ENCODE assay signal across 7 mouse cellular contexts in the genomic region with DNA sequence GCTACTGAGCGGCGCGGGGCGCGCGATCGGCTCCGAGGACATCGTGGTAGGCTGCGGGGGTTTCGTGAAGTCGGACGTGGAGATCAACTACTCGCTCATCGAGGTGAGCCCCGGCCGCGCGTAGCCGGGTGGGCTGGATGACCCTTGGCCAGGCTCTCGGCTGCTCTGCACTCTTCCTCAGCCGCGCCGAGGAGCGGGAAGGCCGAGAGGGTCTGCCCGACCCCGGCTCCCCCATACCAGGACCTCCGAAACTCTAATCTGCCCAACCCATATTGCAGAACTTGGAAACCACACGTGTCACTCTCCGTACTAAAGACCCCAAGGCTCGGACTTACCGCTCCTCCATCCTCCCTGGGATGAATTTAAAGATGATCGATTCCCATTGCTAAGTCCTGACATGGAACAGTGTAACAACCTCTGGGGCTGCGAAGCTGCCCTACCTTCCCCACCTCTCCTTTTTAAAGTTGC. TPM values are rescaled to one million over a fixed set of nuclear protein-coding genes. Genes with fewer than 3 reads are reported as not detected.
DNase-seq lines count a peak whose midpoint lies in the region; ATAC-seq and TF ChIP-seq lines count a peak whose summit lies in the region.

No protein-coding gene starts in this region.

- DNase-seq in lung, postnatal 25 days (ENCODE audit: low spot score), result no peak
- DNase-seq in limb, embryonic 11.5 days (ENCODE audit: low spot score), result no peak
- no peak for DNase-seq in cerebellum, postnatal 36 days
- no peak for DNase-seq in cerebellum, adult 11-12 months

- under 1% methylated on average over 28 of the region's 35 CpGs for WGBS in lung, embryonic 15.5 days
- WGBS in limb, embryonic 11.5 days, result 0% methylated on average over 35 of the region's 35 CpGs
- WGBS in small intestine, adult 2 months, result under 1% methylated on average over 35 of the region's 35 CpGs

- no peak overlapping the region for H3K27ac ChIP-seq in lung, embryonic 15.5 days
- no peak overlapping the region for H3K27ac ChIP-seq in limb, embryonic 11.5 days (replicated peaks; ENCODE audit: low read depth, low read length)
- H3K27ac ChIP-seq in small intestine, adult 2 months (ENCODE audit: insufficient read depth, low read depth, low read length), result peak overlapping the region; percentile 48

- H3K4me2 ChIP-seq in lung, embryonic 15.5 days, result peak overlapping the region; percentile 83
- peak overlapping the region; percentile 85 for H3K4me2 ChIP-seq in limb, embryonic 11.5 days (ENCODE audit: low read depth, severe bottlenecking)

- peak overlapping the region; percentile 67 for H3K9ac ChIP-seq in lung, embryonic 15.5 days
- H3K9ac ChIP-seq in limb, embryonic 11.5 days (ENCODE audit: low read length), result peak overlapping the region; percentile 85

- H3K9me3 ChIP-seq in lung, embryonic 15.5 days, result no peaks in the 10 kb centered on the region
- H3K9me3 ChIP-seq in limb, embryonic 11.5 days (ENCODE audit: control insufficient read depth, low read length), result no peaks in the 10 kb centered on the region

- H3K4me3 ChIP-seq in lung, embryonic 15.5 days, result peak overlapping the region; percentile 71
- peak overlapping the region; percentile 87 for H3K4me3 ChIP-seq in limb, embryonic 11.5 days (ENCODE audit: low read depth, low read length)
- peak overlapping the region; percentile 91 for H3K4me3 ChIP-seq in small intestine, adult 2 months (ENCODE audit: low read depth, low read length)

- no peaks in the 10 kb centered on the region for H3K27me3 ChIP-seq in lung, embryonic 15.5 days
- no peaks in the 10 kb centered on the region for H3K27me3 ChIP-seq in limb, embryonic 11.5 days (ENCODE audit: control insufficient read depth, insufficient read depth, low read length)
- no peaks in the 10 kb centered on the region for H3K27me3 ChIP-seq in small intestine, adult 2 months (ENCODE audit: control insufficient read depth, insufficient read depth, low read length)

- no peak; the same call in 1 of the 2 replicates for ATAC-seq in lung, embryonic 15.5 days (ENCODE audit: borderline replicate concordance, extremely low read depth, low FRiP score, low TSS enrichment)
- 0 out of 2 replicates have a peak, but pooled peaks have one; percentile 8 for ATAC-seq in erythroblast, adult 5-6 weeks (replicated peaks; ENCODE audit: low FRiP score, poor library complexity, severe bottlenecking)
- ATAC-seq in limb, embryonic 11.5 days (ENCODE audit: insufficient number of reproducible peaks, low FRiP score, low TSS enrichment, low read depth), result no peak; the same call in 1 of the 2 replicates

- peaks cover 22% of the 10 kb centered on the region for H3K4me1 ChIP-seq in lung, embryonic 15.5 days
- H3K4me1 ChIP-seq in limb, embryonic 11.5 days (ENCODE audit: control insufficient read depth, insufficient read depth, low read length), result peaks cover 7% of the 10 kb centered on the region
- H3K4me1 ChIP-seq in small intestine, adult 2 months (ENCODE audit: control insufficient read depth, insufficient read depth, insufficient read length, low read length), result peaks cover 25% of the 10 kb centered on the region

- H3K36me3 ChIP-seq in lung, embryonic 15.5 days, result 0 out of 2 replicates have a peak, but pooled peaks cover 7% of the 10 kb centered on the region
- H3K36me3 ChIP-seq in limb, embryonic 11.5 days (ENCODE audit: control insufficient read depth, insufficient read depth, low read length), result no peaks in the 10 kb centered on the region; the same call in 1 of the 2 replicates
- peaks cover 9% of the 10 kb centered on the region for H3K36me3 ChIP-seq in small intestine, adult 2 months (ENCODE audit: control insufficient read depth, insufficient read depth, low read length)

- TF ChIP-seq POLR2A in small intestine, adult 2 months (IDR thresholded peaks at IDR 0.05; ENCODE audit: low read depth, low read length), result no peak

- no peak for TF ChIP-seq CTCF in small intestine, adult 2 months (IDR thresholded peaks at IDR 0.05; ENCODE audit: extremely low read depth, insufficient read length, insufficient replicate concordance, low read depth, low read length)

RNA-seq across cellular contexts. Expression of a gene that starts 0.4 kb away (rescaled TPM):
- polyA plus RNA-seq in lung, embryonic 15.5 days (2015; fragmentation: Nextera tagmentation; extraction: Ambion mirVana), result 36.9 and 37.3 TPM in 2 replicates
- total RNA-seq in erythroblast, adult 5-6 weeks (2015; ENCODE audit: low replicate concordance), result 5.4 and 9.2 TPM in 2 replicates
- total RNA-seq in erythroblast, adult 5-6 weeks (2017; ENCODE audit: low replicate concordance), result 6.1 and 8.5 TPM in 2 replicates
- polyA plus RNA-seq in limb, embryonic 11.5 days (2014; fragmentation: Nextera tagmentation; extraction: Ambion mirVana), result 11.9 and 13.2 TPM in 2 replicates
- polyA plus RNA-seq in small intestine, adult 2 months (2012; rRNA removed), result 25.1 and 53.1 TPM in 2 replicates

RNA-seq across cellular contexts. Expression of a gene that starts 3.8 kb away (rescaled TPM):
- polyA plus RNA-seq in lung, embryonic 15.5 days (2015; fragmentation: Nextera tagmentation; extraction: Ambion mirVana), result 0.62 and 0.65 TPM in 2 replicates
- not detected in 2 replicates for total RNA-seq in erythroblast, adult 5-6 weeks (2015; ENCODE audit: low replicate concordance)
- total RNA-seq in erythroblast, adult 5-6 weeks (2017; ENCODE audit: low replicate concordance), result not detected in 2 replicates
- 0.15 and 0.21 TPM in 2 replicates for polyA plus RNA-seq in limb, embryonic 11.5 days (2014; fragmentation: Nextera tagmentation; extraction: Ambion mirVana)
- 7.4 and 25.5 TPM in 2 replicates for polyA plus RNA-seq in small intestine, adult 2 months (2012; rRNA removed)
